8 mouse cellular contexts compared by ENCODE assay signal in genomic region chr10:121626186-121626882, GRCm38 (mm10). TPM values are rescaled to one million over a fixed set of nuclear protein-coding genes. Genes with fewer than 3 reads are reported as not detected.
DNase-seq lines count a peak whose midpoint lies in the region; ATAC-seq and TF ChIP-seq lines count a peak whose summit lies in the region.

Gene Xpot (minus strand): TSS chr10:121626332.

- H3K9ac ChIP-seq in heart, embryonic 12.5 days, result peak within 1 kb of the TSS; percentile 87
- H3K9ac ChIP-seq in kidney, postnatal 0 days (ENCODE audit: low read depth, low read length), result peak within 1 kb of the TSS; percentile 89
- peak within 1 kb of the TSS; percentile 96 for H3K9ac ChIP-seq in liver, embryonic 11.5 days (ENCODE audit: low read depth, low read length)
- peak within 1 kb of the TSS; percentile 90 for H3K9ac ChIP-seq in stomach, embryonic 14.5 days (replicated peaks; ENCODE audit: low read depth, low read length)

- WGBS in heart, embryonic 12.5 days, result under 1% methylated on average over 68 of the region's 70 CpGs
- under 1% methylated on average over 69 of the region's 70 CpGs for WGBS in kidney, postnatal 0 days
- under 1% methylated on average over 70 of the region's 70 CpGs for WGBS in liver, embryonic 11.5 days
- under 1% methylated on average over 70 of the region's 70 CpGs for WGBS in stomach, embryonic 14.5 days

- H3K4me2 ChIP-seq in heart, embryonic 12.5 days, result peak within 1 kb of the TSS; percentile 78
- peak within 1 kb of the TSS; percentile 74 for H3K4me2 ChIP-seq in kidney, postnatal 0 days (ENCODE audit: low read length)
- peak within 1 kb of the TSS; percentile 70 for H3K4me2 ChIP-seq in liver, embryonic 11.5 days
- peak within 1 kb of the TSS; percentile 54 for H3K4me2 ChIP-seq in stomach, embryonic 14.5 days (replicated peaks; ENCODE audit: low read depth, low read length)

- DNase-seq in CD4-positive helper T cell, adult 2 months (ENCODE audit: low read depth, low spot score), result peak; percentile 98
- peak; percentile 95 for DNase-seq in brain, embryonic 18.5 days (ENCODE audit: low read depth, low spot score)
- peak; percentile 98 for DNase-seq in kidney, postnatal 0 days (ENCODE audit: low spot score)
- DNase-seq in liver, embryonic 11.5 days (ENCODE audit: low spot score), result peak; percentile 98
- peak; percentile 97 for DNase-seq in naive thymus-derived CD4-positive, alpha-beta T cell, adult 2 months (ENCODE audit: low read depth)

- no peaks in the 10 kb centered on the region for H3K27me3 ChIP-seq in heart, embryonic 12.5 days (replicated peaks)
- H3K27me3 ChIP-seq in kidney, postnatal 0 days (ENCODE audit: insufficient read depth, low read length), result no peaks in the 10 kb centered on the region
- no peaks in the 10 kb centered on the region for H3K27me3 ChIP-seq in liver, embryonic 11.5 days (replicated peaks; ENCODE audit: control insufficient read depth, insufficient read depth, low read length)
- no peaks in the 10 kb centered on the region for H3K27me3 ChIP-seq in stomach, embryonic 14.5 days (ENCODE audit: control insufficient read depth, insufficient read depth, low read length)

- peak within 1 kb of the TSS; percentile 97 for H3K27ac ChIP-seq in heart, embryonic 12.5 days (ENCODE audit: poor library complexity, severe bottlenecking)
- H3K27ac ChIP-seq in kidney, postnatal 0 days, result peak within 1 kb of the TSS; percentile 95
- peak within 1 kb of the TSS; percentile 92 for H3K27ac ChIP-seq in liver, embryonic 11.5 days (ENCODE audit: low read depth, low read length)
- peak within 1 kb of the TSS; percentile 96 for H3K27ac ChIP-seq in stomach, embryonic 14.5 days (ENCODE audit: low read length)

- peaks cover 12% of the 10 kb centered on the region for H3K36me3 ChIP-seq in heart, embryonic 12.5 days
- peaks cover 17% of the 10 kb centered on the region; the same call in 1 of the 2 replicates for H3K36me3 ChIP-seq in kidney, postnatal 0 days (ENCODE audit: insufficient read depth, low read length)
- H3K36me3 ChIP-seq in liver, embryonic 11.5 days (ENCODE audit: control insufficient read depth, insufficient read depth, low read length), result peaks cover 4% of the 10 kb centered on the region; the same call in 1 of the 2 replicates
- peaks cover 12% of the 10 kb centered on the region for H3K36me3 ChIP-seq in stomach, embryonic 14.5 days (ENCODE audit: control insufficient read depth, insufficient read depth, low read length)

- H3K4me1 ChIP-seq in heart, embryonic 12.5 days (replicated peaks), result peaks cover 15% of the 10 kb centered on the region
- H3K4me1 ChIP-seq in kidney, postnatal 0 days (replicated peaks; ENCODE audit: insufficient read depth, low read length), result peaks cover 6% of the 10 kb centered on the region
- H3K4me1 ChIP-seq in liver, embryonic 11.5 days (replicated peaks; ENCODE audit: control insufficient read depth, insufficient read depth, low read length), result peaks cover 6% of the 10 kb centered on the region
- peaks cover 8% of the 10 kb centered on the region for H3K4me1 ChIP-seq in stomach, embryonic 14.5 days (ENCODE audit: control insufficient read depth, insufficient read depth, low read length)

- ATAC-seq in erythroid progenitor cell, adult 5-6 weeks (replicated peaks; ENCODE audit: low FRiP score, poor library complexity, severe bottlenecking), result peak; percentile 97
- ATAC-seq in heart, embryonic 12.5 days (ENCODE audit: insufficient number of reproducible peaks, low FRiP score), result peak; percentile 100
- peak; percentile 99 for ATAC-seq in kidney, postnatal 0 days (replicated peaks; ENCODE audit: low FRiP score, low read depth)
- ATAC-seq in liver, embryonic 11.5 days (replicated peaks; ENCODE audit: low FRiP score), result peak; percentile 99
- peak; percentile 100 for ATAC-seq in stomach, embryonic 14.5 days (ENCODE audit: insufficient number of reproducible peaks, insufficient read depth, low FRiP score, low read depth)

- no peaks in the 10 kb centered on the region for H3K9me3 ChIP-seq in heart, embryonic 12.5 days (replicated peaks)
- no peaks in the 10 kb centered on the region for H3K9me3 ChIP-seq in kidney, postnatal 0 days (replicated peaks; ENCODE audit: low read length)
- H3K9me3 ChIP-seq in liver, embryonic 11.5 days (ENCODE audit: control insufficient read depth, low read length), result no peaks in the 10 kb centered on the region
- no peaks in the 10 kb centered on the region for H3K9me3 ChIP-seq in stomach, embryonic 14.5 days (ENCODE audit: control insufficient read depth, low read depth, low read length)

- peak within 1 kb of the TSS; percentile 81 for H3K4me3 ChIP-seq in heart, embryonic 12.5 days
- peak within 1 kb of the TSS; percentile 88 for H3K4me3 ChIP-seq in kidney, postnatal 0 days (replicated peaks; ENCODE audit: low read depth, low read length)
- H3K4me3 ChIP-seq in liver, embryonic 11.5 days (ENCODE audit: low read depth, low read length), result peak within 1 kb of the TSS; percentile 86
- H3K4me3 ChIP-seq in stomach, embryonic 14.5 days (ENCODE audit: low read depth, low read length), result peak within 1 kb of the TSS; percentile 82

- no peak for TF ChIP-seq CTCF in kidney, postnatal 0 days (IDR thresholded peaks at IDR 0.05; ENCODE audit: low read depth)

RNA-seq across cellular contexts. Expression of gene Xpot, which starts in this region (rescaled TPM):
- total RNA-seq in erythroid progenitor cell, adult 5-6 weeks (2015; ENCODE audit: low replicate concordance), result 22.2 and 32.8 TPM in 2 replicates
- 40.0 and 49.9 TPM in 2 replicates for total RNA-seq in erythroid progenitor cell, adult 5-6 weeks (2017; ENCODE audit: low replicate concordance)
- polyA plus RNA-seq in heart, embryonic 12.5 days (2016; fragmentation: Nextera tagmentation; extraction: Ambion mirVana), result 43.7 and 47.6 TPM in 2 replicates
- 33.0 and 40.7 TPM in 2 replicates for polyA plus RNA-seq in kidney, postnatal 0 days (2015; fragmentation: Nextera tagmentation; extraction: Ambion mirVana)
- 103 and 114 TPM in 2 replicates for polyA plus RNA-seq in liver, embryonic 11.5 days (2014; fragmentation: Nextera tagmentation; extraction: Ambion mirVana)
- polyA plus RNA-seq in stomach, embryonic 14.5 days (2014; fragmentation: Nextera tagmentation; extraction: Ambion mirVana), result 59.9 and 60.2 TPM in 2 replicates

Comparison
In these comparisons a context has a peak if more than half of its experiments do, and no peak if none do; other contexts are left out.
1. Peak in every context shown above with its lines: DNase-seq, ATAC-seq, H3K4me3 ChIP-seq and H3K27ac ChIP-seq.